Mouse (Mus musculus) right cerebral cortex, postnatal 4 days (tissue): ENCODE measurements around the gene Kcna2.

Experiments used
- DNase-seq: peaks from one replicate; pipeline ENCODE4 v3.0.0-alpha.2; 2022

Kcna2 gene

DNA sequence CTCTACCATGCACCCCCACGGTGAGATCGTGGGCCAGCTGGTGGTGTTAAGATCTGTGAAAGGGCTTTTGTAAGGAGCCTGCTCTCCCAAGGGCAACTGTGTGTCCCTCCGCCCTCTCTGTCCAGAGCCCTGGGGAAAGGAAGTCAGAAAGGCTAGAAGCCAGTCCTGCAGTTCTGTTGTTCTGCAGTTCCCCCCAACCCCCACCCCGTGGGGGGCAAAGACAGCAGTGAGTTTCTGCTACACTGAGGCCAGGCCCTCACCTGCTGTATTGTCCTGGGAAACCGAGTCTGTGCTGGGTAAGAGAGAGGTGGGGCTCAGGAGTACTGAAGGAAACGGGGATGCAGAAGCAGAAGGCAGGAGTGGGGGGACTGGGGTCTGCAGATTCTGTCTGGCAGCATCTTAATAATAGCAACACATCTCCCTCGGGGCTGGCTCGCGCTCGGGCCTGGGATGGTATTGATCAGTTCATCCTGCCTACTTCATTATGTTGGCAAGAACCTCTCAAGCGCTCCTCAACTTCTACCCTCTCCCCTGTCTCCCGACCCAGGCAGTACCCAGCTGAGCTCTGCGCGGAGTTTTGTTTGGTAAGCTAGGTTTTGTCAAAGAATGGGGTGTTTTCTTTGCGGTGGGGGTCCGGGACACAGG is at the start of gene Kcna2:
Gene Kcna2, plus strand, starts transcription at position 336 of the 645 bp plus-strand sequence.
- DNase-seq = no peak

- no peak for DNase-seq
These were observed 39.5 kb upstream of the Kcna2 start for GRCm38 (mm10) chr3:107061468-107061867.

GRCm38 (mm10) chr3:107062771-107063170 is 38.2 kb upstream of the Kcna2 start:
- DNase-seq = no peak

- peak; percentile 29 for DNase-seq
These were observed 35.3 kb upstream of the Kcna2 start for GRCm38 (mm10) chr3:107065510-107066095.

DNA sequence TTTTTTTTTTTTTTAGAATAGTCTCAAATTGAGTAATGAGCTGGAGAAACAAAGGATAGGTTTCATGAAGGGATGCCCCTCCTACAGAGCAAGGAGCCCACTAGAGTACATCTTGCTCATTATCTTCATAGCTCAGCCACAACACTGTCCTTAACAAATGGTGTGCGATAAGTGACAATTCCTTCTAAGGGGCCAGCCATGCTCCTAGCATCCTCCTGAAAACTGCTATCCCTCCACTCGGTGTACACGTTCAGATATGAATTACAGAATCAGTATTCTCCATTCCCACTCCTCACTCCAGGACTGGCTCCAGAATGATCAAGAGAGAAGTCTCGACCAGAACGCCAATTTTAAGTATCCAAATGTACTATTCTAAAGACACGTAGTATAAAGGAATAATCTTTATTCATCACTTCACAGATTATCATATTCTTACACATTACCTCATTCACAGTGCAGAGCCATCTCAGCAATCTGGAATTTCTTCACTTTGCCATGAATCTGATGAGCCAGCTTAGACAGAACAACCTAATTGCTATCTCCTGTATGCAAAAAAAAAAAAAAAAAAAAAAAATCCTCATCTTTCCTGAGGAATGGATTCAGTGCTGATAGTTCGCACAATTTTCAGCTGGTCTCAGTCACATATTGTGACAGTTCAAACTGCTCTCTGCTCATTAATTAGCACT is 34.6 kb upstream of the Kcna2 start:
- no peak for DNase-seq

DNA sequence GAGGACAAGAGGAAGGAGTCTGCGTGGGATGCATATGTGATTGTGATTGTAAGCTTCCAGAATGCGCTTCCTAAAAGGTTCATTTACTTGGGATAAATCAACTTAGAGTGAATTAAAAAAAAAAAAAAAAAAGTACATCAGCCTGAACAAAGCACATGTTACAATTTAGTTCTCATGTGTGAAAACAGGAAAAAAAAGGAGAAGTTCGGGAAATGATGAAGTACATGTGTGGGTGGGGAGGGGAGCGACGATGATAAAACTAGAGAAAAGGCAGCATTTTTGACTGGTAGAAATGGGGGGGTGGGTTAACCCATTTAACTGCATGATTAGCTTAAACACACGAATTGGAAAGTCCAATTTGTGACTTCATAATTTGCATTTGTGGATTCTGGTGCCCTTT is 33.7 kb upstream of the Kcna2 start:
- no peak for DNase-seq

DNA sequence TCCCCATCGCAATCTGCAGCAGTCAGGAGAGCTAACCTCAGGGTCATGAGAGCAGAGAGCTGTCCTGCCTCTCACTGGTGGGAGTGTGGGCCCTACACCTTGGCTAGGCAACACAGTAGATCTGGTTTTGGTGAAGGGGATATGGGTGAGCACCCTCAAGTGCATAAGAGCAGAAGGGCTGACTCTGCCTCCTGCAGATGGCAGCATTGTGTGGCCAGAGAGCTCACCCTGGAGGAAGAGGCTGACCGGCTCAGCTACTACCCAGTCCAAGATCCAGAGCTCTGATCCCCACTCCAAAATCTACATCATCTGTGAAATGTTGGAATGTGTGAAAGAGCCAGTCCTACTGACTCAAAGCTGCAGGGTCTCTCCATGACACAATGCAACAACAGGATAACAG is 27.1 kb upstream of the Kcna2 start:
- no peak for DNase-seq

GRCm38 (mm10) chr3:107075705-107076104 is 25.2 kb upstream of the Kcna2 start:
- no peak for DNase-seq

DNA sequence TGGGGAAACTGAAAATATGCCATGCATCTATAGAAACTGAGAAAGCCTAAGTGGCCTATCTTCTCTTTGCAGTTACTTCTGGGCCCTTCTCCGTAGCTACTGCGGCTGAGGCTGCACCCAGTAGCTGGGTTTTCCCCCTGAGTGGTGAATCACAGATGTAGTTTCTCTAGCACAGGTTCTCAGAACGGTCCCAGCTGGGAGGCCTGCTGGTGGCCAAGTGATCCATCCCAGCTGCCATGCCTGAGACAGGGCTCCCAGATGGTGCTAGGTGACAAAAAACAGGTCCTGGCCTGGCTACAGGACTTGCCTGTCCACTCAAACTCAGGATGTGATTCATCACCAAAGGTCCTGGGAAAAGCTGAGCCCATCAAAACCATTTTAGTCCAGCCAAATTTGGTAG is 24.3 kb upstream of the Kcna2 start:
- no peak for DNase-seq

- DNase-seq = no peak
These were observed 23.8 kb upstream of the Kcna2 start for GRCm38 (mm10) chr3:107077101-107077500.

- DNase-seq = no peak
These were observed 20.1 kb upstream of the Kcna2 start for GRCm38 (mm10) chr3:107080803-107081202.

DNA sequence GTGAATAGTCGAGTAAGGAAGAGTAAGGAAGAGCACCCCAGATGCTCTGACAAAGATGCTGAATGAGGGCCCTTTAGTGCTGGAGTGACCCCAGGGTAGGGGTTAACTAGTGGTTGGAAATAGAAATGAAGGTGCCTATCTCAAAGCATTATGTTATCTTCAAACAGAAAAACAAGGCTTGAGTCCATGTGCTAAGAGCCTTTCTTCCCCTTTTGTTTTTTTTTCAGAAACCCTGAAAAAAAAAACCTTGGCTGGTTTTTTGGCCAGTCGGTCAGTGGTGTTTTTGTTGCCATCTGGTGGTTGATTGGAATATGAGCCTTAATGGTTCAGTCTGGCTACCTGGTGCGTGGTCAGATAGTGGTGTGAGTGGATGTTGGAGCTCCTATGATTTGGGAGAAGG is 19.7 kb upstream of the Kcna2 start:
- no peak for DNase-seq

- no peak for DNase-seq
These were observed 16.4 kb upstream of the Kcna2 start for GRCm38 (mm10) chr3:107084586-107084985.

DNA sequence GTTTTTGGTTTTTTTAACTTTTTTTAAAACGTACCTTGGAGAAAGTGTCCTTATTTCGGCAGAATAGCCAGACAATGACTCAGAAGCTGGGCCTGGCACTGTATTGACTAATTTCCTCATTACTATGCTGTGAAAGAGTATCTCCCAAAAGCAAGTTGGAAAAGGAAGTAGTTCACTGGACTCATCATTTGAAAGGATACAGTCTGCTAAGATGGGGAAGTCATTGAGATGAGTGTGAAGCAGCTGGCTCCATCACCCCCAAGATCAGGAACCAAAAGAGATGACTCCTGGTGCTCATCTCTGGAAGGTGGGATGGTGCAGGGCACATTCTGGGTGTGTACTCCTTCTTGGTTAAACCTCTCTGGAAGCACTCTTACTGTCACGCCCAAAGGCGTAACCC is 13.5 kb upstream of the Kcna2 start:
- DNase-seq = no peak

DNA sequence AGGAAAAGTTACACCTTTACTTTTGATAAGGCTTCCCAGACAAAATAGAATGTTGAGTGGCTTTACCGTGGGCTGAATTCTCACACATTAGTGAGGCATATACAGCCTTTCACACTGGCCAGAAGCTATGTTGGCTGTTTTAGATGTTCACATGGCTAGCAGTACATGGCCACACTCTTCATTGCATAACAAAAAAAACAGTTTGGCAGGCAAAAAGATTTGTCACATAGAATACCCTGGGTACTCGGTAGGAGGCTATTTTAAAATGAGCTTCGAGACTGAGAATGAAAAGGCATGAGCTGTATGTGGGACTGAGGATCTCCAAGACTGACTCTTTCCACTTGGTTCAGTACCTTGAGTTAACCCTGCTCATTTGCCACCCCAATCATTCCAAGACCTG is 12.1 kb upstream of the Kcna2 start:
- DNase-seq = no peak

GRCm38 (mm10) chr3:107089475-107089874 is 11.5 kb upstream of the Kcna2 start:
- no peak for DNase-seq

- DNase-seq = no peak
These were observed 10.9 kb upstream of the Kcna2 start for GRCm38 (mm10) chr3:107090001-107090400.

DNA sequence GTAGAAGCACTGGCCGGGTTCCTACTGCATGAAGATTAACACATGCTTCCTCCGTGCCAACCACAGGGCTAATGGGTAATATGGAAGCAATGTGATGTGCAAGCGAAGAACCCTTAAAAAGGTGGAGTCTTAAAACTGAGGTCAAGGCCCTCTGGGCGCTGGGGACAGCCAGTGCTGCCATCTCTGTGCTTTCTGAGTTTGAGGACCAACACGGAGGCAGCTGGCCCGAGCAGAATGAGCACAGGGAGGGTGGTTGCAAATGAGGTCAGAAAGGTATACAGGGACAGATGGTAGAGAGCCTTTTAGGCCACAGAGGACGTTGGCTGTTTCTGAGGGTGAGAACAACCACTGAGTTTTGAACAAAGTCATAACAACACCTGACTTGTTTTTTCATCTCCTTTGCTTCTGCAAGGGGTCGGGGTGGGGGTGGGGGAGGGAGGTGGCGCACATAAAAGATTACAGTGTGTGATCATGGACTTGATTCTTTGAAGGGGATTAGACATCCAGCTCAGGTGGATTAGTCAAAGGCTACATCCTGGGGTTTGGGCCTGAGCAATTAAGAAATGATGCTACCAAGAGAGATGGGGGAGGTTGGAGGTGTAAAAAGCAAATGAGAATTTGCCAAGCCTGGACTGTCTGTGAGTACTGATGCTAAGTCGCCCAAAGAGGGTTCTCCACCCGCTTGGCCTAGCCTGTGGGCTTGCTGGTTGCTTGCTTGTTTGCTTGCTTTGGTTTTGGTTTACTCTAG is 10.4 kb upstream of the Kcna2 start:
- DNase-seq = no peak

GRCm38 (mm10) chr3:107094028-107094427 is 6.9 kb upstream of the Kcna2 start:
- DNase-seq = peak; percentile 26

DNA sequence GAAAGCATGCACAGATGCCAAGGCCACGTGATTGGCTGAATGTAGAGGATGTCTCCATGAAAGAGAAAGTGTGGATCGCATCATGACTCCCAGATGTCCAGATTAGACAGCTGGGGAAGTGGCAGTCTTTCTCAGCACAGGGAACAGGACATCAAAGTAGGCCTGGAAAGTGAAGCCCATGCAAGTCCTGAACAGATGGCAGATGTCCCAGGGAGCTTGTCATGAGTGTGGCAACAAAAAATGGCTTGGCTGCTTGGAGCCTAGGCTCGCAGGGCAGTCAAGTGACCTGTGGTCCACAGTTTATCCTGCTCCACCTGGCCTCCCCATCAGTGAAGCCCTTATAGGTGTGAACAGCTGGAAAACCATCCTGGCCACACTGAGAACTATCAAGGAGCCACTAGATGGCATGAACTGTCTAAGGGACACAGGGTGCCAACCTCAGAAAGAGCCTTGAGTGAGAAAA is 4.6 kb upstream of the Kcna2 start:
- no peak for DNase-seq

DNA sequence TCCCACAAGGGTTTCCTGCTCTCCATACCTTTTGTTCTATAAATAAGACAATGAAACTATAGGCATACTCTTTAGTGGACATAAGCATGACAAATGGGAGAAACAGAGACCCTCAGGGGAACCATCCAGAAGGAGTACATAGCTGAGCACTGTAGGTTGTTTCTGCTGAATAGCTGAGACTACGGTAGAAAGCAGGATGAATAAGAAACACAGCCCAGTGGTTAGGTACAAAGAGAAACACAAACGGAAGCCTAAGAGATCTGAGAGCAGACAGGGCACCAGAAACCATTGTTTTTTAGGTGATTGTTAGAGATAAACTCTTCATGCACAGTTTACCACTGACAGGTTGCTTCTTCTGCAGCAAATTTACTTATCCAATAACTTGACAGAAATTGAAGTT is 1.1 kb upstream of the Kcna2 start:
- DNase-seq = no peak

DNA sequence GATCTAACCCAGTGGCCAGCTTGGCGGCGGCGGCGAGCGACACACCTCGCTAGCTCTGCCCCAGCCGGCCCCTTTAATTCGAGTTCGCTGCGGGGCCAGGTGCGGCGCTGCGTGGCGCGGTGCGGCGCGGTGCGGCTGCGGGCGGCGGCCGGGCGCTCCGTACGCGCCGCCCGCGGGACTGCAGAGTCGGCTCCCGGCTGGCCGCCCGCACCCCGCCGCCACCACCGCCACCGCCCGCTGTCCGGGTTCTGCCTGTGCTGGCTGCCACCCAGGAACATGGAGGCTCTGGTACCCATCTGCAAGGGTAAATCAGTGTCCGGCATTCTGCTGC is 475 bp downstream of the Kcna2 start:
- DNase-seq = no peak

GRCm38 (mm10) chr3:107101787-107102651 is 1.1 kb downstream of the Kcna2 start:
- peak; percentile 81 for DNase-seq
